In genomic region chr2:174601938-174602685, GRCm38 (mm10) we compare ENCODE assay signal across 8 mouse cellular contexts. TPM values are rescaled to one million over a fixed set of nuclear protein-coding genes. Genes with fewer than 3 reads are reported as not detected.
DNase-seq lines count a peak whose midpoint lies in the region; ATAC-seq lines count a peak whose summit lies in the region.

No protein-coding gene starts in this region.

- DNase-seq in 416B (ENCODE audit: low read depth): peak; percentile 0
- DNase-seq in c-Kit-positive CD71-negative TER-119-negative erythroid progenitor cells, embryonic 14.5 days (ENCODE audit: low read depth): peak; percentile 58
- no peak for DNase-seq in right cerebral cortex, adult 2 months (ENCODE audit: low spot score in 2 of 2)
- no peak for DNase-seq in kidney, postnatal 25 days
- DNase-seq in layer of hippocampus, adult 9-11 months: no peak
- no peak for DNase-seq in adrenal gland, adult (ENCODE audit: inconsistent age in 2 of 2, low spot score in 1 of 2)

- peak; percentile 96 to 98 for ATAC-seq in hematopoietic stem cell, adult 5-6 weeks (replicated peaks in 1 of 2; ENCODE audit: insufficient read depth in 1 of 2, low FRiP score in 2 of 2, low TSS enrichment in 1 of 2, low read depth in 1 of 2, poor library complexity in 2 of 2, severe bottlenecking in 2 of 2)
- peak; percentile 81 for ATAC-seq in megakaryocyte-erythroid progenitor cell, adult 5-6 weeks (replicated peaks; ENCODE audit: low FRiP score, low TSS enrichment, poor library complexity, severe bottlenecking)

RNA-seq across cellular contexts. Expression of gene Zfp831, which starts 41.2 kb away (rescaled TPM):
- 12.4 and 15.1 TPM in 2 replicates for total RNA-seq in hematopoietic stem cell, adult 5-6 weeks (2017)
- total RNA-seq in megakaryocyte-erythroid progenitor cell, adult 5-6 weeks (2014; fragmentation: Nextera tagmentation): 8.0 and 9.4 TPM in 2 replicates
- 4.0 and 4.7 TPM in 2 replicates for total RNA-seq in megakaryocyte-erythroid progenitor cell, adult 5-6 weeks (2017)

Comparison
In these comparisons a context has a peak if more than half of its experiments do, and no peak if none do; other contexts are left out.
1. DNase-seq: peak in 416B (single experiment) and c-Kit-positive CD71-negative TER-119-negative erythroid progenitor cells, embryonic 14.5 days (single experiment); none in right cerebral cortex, adult 2 months (0 of 2), kidney, postnatal 25 days (0 of 2), layer of hippocampus, adult 9-11 months (single experiment) and adrenal gland, adult (0 of 2).